Mouse (Mus musculus) frontal cortex, postnatal 25 days (tissue): Measurements from ENCODE around the gene Vps37b.

Source experiments
- DNase-seq, 2 experiments: peaks; one replicate each; pipeline ENCODE4 v3.0.0; 2022; ENCODE audit warnings: low spot score in 2 of 2

Vps37b gene

GRCm38 (mm10) chr5:123980521-123981249, 51.4 kb downstream of the Vps37b start:
- DNase-seq: no peak

DNA sequence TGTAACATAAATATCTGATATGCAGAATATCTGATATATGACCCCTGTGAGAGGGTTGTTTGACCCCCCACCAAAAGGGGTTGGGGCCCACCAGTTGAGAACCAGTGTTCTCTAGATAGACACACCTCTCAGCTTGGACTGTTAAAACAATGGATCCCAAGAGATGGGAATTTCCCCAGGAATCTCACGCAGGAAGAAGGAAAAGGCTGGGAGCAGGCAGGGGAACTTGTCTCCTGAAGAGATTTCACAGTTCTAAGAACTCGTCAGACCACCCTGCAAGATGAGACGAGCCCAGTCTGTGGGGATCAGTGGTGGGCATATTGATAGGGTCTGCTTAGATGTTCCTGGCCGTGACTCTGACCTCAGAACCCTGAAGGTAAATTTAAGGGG, 52.1 kb downstream of the Vps37b start:
- DNase-seq: no peak

- DNase-seq: no peak
These were observed 52.7 kb downstream of the Vps37b start for GRCm38 (mm10) chr5:123979221-123979979.

GRCm38 (mm10) chr5:123978131-123978530, 53.9 kb downstream of the Vps37b start:
- no peak for DNase-seq

GRCm38 (mm10) chr5:123977231-123977630, 54.8 kb downstream of the Vps37b start:
- no peak for DNase-seq

GRCm38 (mm10) chr5:123975668-123976180, 56.3 kb downstream of the Vps37b start:
- no peak for DNase-seq

DNA sequence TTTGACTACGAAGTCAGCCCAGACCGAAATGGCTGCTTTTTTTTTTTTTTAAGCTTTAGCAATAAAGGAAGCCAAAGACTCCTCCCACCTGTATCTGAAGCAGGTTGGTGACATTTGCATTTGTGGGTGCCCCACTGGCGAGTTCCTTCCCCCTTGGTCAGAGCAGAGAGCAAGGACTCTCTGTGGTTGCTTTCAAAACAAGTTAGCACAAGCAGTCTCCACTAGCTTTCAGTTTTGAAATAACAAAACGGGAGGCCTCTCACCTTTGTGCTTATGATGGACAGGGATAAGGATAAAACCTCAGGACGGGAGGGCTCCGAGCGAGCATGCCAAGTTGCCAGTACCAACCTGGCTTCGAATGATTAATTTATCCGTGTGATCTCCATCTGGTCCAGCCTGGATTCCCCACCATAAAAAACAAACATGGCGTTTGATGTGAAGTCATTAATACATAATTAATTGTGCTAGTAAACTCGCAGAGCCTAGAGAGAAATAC, 57.4 kb downstream of the Vps37b start:
- no peak for DNase-seq

DNA sequence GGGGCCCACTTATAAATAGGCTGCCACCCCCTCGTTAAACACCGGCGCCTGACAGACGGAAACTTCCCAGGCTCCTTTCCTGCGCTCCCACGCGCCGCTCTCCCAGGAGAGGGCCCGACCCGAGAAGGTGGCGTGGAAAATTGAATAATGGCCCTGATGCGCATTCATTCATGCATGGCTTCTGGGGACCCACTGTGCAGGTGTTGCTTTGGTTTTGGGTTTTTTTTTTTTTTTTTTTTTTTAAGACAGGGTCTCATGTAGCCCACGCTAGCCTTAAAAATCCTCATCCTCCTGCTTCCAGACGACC, 57.9 kb downstream of the Vps37b start:
- DNase-seq: no peak

DNA sequence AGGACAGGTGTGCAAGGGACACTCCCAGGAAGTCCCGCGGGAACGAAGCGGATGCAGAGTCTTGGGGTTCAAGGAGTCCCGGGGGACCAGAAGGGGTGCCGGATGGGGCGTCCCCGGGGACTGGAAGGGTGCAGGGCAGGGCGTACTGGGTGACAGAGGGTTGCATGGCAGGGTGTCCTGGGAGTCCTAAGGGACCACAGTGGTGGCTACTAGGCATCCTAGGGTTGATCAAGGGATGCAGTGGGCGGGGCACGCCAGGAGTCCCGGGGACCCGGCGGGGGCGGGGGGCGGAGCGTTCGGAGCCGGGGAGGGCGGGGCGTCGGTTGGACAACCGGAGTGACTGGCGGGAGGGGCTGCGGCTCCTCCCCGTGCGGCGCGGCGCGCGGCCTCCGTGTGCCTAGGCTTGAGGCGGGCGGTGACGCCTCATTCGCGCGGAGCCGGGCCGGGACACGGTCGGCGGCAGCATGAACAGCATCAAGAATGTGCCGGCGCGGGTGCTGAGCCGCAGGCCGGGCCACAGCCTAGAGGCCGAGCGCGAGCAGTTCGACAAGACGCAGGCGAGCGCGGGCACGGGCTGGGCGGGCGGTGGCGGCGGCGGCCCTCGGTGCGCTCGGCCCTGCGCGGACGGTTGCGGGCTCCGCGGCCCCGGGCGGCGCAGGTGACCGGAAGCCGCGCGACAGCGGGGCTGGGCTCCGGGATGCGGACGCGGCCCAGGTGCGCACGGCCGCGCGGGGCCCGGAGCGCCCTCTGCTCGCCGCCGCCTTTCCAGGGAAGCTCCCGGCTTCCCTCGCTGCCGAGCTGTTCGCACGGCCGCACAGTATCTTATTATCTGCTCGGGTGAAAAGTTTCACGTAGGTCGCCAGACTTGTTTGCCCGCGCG, 58.5 kb downstream of the Vps37b start, which contains the start of gene Hip1r:
Gene Hip1r, plus strand, starts transcription at position 330 of the 880 bp plus-strand sequence.
- DNase-seq: peak in 1 of 2 experiments; percentile 58

GRCm38 (mm10) chr5:123972453-123972852, 59.6 kb downstream of the Vps37b start:
- DNase-seq: no peak

DNA sequence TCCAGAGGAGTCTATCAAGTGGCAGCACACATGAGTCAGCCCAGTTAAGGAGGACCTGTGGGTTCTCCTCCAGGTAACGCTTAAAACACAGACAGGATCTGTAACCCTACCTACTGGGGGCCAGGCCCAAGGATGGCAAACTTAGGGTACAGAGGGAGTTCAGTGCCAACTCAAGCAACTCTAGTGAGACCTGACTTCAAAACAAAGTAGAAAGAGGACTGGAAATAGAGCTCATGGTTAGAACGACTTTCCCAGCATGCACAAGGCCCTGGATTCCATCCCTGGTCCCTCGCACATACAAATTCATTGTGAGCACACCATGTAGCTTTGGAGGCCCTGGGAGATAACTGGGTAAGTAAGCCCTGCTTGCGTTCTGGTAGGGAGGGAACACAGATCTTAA, 61.5 kb downstream of the Vps37b start:
- DNase-seq: no peak

- DNase-seq: no peak
These were observed 62.9 kb downstream of the Vps37b start for GRCm38 (mm10) chr5:123969216-123969615.

GRCm38 (mm10) chr5:123968468-123968867, 63.6 kb downstream of the Vps37b start:
- DNase-seq: no peak

GRCm38 (mm10) chr5:123966759-123967158, 65.3 kb downstream of the Vps37b start:
- no peak for DNase-seq

- DNase-seq: no peak
These were observed 67.9 kb downstream of the Vps37b start for GRCm38 (mm10) chr5:123964208-123964607.

DNA sequence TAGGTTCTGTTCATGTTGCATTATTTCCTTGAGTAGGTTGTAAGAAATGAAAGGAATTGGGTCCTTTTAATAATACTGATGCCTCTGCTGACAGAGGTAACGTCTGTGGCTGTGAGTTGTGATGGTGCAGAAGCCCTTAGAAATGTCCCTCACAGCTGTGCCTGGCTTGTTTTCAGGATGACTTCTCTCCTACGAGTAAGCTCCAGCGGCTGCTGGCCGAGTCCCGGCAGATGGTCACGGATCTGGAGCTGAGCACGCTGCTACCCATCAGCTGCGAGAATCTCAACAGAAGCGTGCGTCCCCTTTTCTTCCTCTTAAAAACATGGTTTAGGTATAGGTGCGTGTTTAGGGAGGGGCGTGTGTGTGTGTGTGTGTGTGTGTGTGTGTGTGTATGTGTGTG, 71.0 kb downstream of the Vps37b start:
- no peak for DNase-seq

DNA sequence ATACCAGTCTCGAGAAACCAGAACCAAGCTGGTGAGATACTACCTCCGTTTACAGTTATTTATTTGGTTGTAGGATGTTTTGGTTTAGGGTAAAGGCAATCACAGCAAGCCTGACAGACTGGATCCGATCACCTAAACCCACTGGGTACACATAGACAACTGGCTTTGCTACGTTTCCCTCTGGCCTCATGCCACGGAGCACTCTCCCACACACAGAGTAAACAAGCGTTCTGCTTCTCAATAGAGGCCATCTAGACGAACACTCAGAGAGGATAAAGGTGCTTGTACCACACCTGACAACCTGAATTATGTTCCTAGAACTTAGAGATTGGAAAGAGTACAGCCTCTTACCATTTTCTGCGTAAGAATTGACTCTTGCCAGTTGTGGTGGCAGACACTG, 71.9 kb downstream of the Vps37b start:
- DNase-seq: no peak

DNA sequence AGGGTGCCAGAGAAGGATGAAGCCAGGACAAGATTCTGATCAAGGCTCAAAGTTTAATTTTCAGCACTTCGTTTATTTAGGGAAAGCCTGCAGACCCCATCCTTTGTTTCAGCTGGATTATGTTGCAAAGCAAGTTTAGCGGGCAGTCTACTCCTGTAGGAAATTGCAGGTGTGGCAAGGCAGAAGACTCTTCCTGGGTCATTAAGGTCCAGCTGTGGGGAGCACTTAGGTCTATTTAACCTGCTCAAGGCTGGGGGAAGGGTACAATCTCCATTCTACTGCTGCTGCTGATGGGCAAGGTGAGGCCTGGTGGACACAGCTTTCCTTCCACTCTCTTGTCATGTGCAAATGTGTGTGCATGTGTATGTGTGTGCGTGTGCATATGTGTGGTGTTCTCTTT, 73.1 kb downstream of the Vps37b start:
- no peak for DNase-seq

DNA sequence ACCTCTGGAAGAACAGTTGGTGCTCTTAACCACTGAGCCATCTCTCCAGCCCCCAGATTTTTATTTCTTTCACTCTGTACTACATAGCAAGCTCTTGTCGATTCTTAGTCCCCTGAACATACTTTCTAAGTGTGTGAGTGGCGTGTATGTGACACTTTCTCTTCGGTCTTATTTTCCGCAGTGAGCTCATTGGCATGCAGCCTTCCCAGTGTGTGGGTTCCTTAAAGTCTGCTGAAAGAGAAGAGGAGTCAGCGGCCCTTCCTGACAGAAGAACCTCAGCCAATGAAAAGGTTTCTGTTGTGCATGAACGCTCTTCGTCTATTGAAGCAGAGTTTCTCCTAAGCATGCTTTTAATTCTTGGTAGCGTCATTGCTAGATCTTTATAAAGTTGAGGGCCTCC, 74.9 kb downstream of the Vps37b start:
- DNase-seq: no peak
